Mouse (Mus musculus) layer of hippocampus, adult 6 months (tissue): ENCODE results near the gene Ceacam15. TPM values are rescaled to one million over a fixed set of nuclear protein-coding genes. Genes with fewer than 3 reads are reported as not detected.

ENCODE experiments used
- long read RNA-seq, 2 experiments: library from polyadenylated mRNA; unstranded; transcript quantifications; one replicate each; pipeline ENCODE4 v2.0.0; 2019 to 2020
- polyA plus RNA-seq: library from polyadenylated mRNA; unstranded; fragments of <200 nt; fragmentation: Nextera tagmentation; gene quantifications from 2 replicates; pipeline ENCODE4 v1.2.3, GENCODE M21; 2021

The Ceacam15 gene
- polyA plus RNA-seq, result 0.13 TPM in 1 of 2 replicates, not detected in the other
- long read RNA-seq, experiment 1, result 0 reads
- long read RNA-seq, experiment 2, partial matches to known transcripts, result 0 of 1 reads
- long read RNA-seq, experiment 2, other reads (novel, unspliced or antisense), result 1 of 1 reads

GRCm38 (mm10) chr7:16675605-16676004 lies at the start of gene Ceacam15:
Gene Ceacam15 (minus strand): TSS chr7:16675705.

GRCm38 (mm10) chr7:16721629-16722028 lies 46.1 kb upstream of the Ceacam15 start, which contains the start of gene Ceacam9:
Gene Ceacam9 (plus strand): TSS chr7:16721929.

Other genes with a start within 250 kb of the Ceacam15 start
- 212 and 217 TPM in 2 replicates for gene Tmem160, start 222.9 kb downstream of the Ceacam15 start, polyA plus RNA-seq
- 10.2 and 11.5 TPM in 2 replicates for gene Npas1, start 198.0 kb downstream of the Ceacam15 start, polyA plus RNA-seq
- gene Arhgap35, start 60.7 kb downstream of the Ceacam15 start, polyA plus RNA-seq, result 11.8 and 13.4 TPM in 2 replicates
- 0.10 TPM in 1 of 2 replicates, not detected in the other for gene Ceacam9, start 46.2 kb upstream of the Ceacam15 start, polyA plus RNA-seq
- 475 and 500 TPM in 2 replicates for gene Ap2s1, start 62.7 kb upstream of the Ceacam15 start, polyA plus RNA-seq
- 0.74 and 1.3 TPM in 2 replicates for gene Slc1a5, start 105.6 kb upstream of the Ceacam15 start, polyA plus RNA-seq
- 50.3 and 63.2 TPM in 2 replicates for gene Strn4, start 140.2 kb upstream of the Ceacam15 start, polyA plus RNA-seq
- gene Fkrp, start 141.0 kb upstream of the Ceacam15 start, polyA plus RNA-seq, result 20.2 and 23.1 TPM in 2 replicates
- 0.85 and 0.94 TPM in 2 replicates for gene Prkd2, start 167.2 kb upstream of the Ceacam15 start, polyA plus RNA-seq
- gene Dact3, start 199.6 kb upstream of the Ceacam15 start, polyA plus RNA-seq, result 9.3 and 10.3 TPM in 2 replicates
- 4.5 and 5.7 TPM in 2 replicates for gene Gng8, start 216.1 kb upstream of the Ceacam15 start, polyA plus RNA-seq
- gene Ptgir, start 230.8 kb upstream of the Ceacam15 start, polyA plus RNA-seq, result 0.05 and 0.08 TPM in 2 replicates
- gene Calm3, start 248.4 kb upstream of the Ceacam15 start, polyA plus RNA-seq, result 493 and 510 TPM in 2 replicates